Mouse (Mus musculus) erythroblast, embryonic 14.5 days (primary cell): ENCODE results near the gene Cpne5.

Experiments used
- GATA1 ChIP-seq: IDR thresholded peaks from 2 replicates; pipeline ENCODE4 v1.6.1; 2012; ENCODE audit warnings: low read length, inconsistent platforms, mixed read lengths
- TAL1 ChIP-seq: IDR thresholded peaks from 3 replicates; pipeline ENCODE4 v1.6.1; 2012; ENCODE audit warnings: low read length, inconsistent platforms, mixed read lengths

GRCm38 (mm10) chr17:29152547-29152946 is 85.4 kb downstream of the Cpne5 start:
- TF ChIP-seq TAL1: no peak
- TF ChIP-seq GATA1: no peak
